Mouse (Mus musculus): ENCODE results near the gene Ccdc114.
"Not testable (repeated sequence)": the region's sequence is repeated elsewhere in the genome, so short reads cannot be mapped to it uniquely, and the experiment has no call there.

Gene Ccdc114

DNA sequence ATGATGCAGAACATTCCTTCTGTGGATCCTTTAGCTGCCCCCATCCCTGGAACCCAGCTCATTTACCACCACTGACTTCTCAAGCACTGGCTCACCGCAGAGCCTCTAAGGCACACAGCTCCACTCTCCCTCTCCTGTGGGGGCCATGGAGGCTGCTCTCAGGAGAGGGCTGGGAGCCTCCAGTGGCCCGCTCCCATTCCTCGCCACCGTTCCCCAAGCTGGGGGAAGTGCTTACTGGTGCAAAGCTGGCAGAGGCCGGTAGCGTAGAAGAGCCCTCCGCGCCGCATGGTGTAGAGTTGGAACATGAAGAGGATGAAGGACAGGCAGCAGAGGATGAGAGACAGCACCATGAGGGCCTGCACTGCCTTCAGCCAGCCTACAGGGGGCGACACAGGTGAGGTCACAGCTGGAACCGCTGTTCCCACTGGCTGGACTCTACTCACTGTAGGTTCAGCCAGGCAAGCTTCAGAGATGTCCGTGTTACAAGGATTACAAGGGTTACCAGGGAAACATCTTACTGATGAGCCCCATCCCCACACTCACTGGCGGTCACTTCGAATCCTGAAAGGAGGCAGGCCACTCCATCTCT lies 4.7 kb upstream of the Ccdc114 start:
- DNase-seq = no peak

DNA sequence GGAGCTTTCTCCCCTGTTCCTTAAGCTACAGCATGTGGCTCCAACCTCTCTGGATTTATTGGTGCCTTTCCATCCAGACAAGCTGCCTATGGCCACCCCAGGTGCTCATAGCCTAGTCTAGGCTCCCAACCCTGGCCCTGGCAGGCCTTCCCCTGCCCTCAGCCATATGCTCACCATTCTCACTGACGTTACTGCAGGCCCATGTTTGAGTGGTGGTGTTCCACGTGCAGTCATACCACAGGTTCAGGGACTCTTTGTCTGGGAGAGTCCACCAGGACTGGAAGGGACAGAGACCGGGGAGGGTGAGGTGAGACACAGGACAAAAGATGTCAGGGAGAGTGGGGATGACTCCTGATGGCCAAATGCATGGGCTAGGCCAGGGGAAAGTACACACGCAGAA lies 4.1 kb upstream of the Ccdc114 start:
- no peak for DNase-seq

DNA sequence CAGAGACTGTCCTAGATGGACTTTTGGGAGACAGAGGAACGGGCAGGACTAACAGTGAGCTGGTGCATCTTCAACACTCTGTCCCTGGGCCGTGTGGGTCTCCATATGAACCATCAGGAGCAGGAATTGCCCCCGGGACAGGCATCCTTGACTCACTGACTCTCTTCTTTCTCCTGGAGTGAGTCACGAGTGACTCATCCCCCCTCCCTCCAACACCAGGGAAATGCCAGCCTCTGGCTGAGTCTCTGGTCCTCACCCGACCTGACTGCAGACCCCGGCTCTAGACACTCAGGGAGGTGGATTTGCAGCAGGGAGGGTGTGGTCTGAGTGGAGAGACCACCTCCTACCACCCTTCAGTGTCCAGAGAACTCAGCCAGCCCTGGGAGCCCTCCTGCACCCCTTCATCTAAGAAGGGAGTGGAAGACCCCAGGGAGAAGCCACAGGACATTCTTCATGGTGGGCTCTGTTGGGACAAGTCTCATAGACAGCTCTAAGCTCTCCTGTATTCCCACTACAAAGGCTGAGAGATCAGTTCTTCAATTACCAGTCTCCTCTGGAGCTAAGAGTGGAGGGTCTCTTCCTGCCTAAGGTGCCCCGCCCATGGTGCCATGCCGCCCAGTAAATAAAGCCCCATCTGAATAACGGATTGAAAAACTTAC lies 3.2 kb upstream of the Ccdc114 start:
- no peak for DNase-seq

DNA sequence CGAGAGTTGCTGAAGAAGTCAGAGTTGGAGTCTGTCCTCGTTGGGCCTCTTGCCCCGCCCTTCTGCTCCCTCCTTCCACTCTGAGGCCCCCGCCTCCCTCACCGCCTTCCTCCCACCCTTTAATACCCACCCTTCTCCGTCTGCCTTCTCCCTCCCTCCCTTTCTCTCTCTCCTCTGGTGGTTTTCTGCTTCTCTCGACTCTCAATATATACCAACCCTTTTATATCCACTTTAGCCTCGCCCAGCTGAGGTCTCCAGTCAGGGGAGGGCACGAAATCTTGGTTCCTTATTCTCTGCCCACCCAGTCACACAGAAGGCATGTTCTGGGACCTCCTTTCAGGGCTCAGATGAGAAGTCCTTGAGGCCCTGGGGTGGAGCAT lies 2.6 kb upstream of the Ccdc114 start, which contains the start of gene Emp3:
Gene Emp3 (minus strand): TSS at position 163 of the 380 bp plus-strand sequence.
- no peak for DNase-seq

DNA sequence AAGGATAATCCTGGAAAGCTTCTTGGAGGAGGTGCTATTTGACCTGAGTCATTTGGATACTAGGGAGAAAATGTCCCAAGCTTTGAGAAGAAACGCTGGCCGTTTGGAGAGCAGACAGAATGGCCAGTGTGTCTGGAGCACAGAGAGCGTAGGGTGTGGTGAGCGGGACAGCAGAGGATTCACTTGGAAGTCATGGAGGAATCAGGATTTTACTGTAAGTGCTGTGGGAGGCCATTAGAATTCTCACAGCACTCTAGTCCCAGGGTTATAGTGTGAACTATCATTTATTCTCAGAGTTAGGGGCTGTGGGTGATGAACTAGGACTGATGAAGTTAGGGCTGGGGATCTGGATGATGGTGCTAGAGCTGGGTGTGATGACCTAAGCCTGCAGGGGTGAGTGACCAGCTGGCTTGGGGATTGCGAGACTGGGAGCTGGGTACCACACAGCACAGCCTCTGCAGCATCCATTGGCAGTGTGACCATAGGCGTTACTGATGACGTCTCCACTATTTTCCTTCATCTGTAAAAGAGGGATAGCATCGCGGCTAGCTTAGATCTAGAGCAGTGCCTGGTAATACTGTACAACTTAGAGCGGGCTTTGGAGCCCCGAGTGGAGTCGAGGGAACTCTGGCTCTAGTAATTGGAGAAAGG lies 1.8 kb upstream of the Ccdc114 start:
- DNase-seq = no peak

DNA sequence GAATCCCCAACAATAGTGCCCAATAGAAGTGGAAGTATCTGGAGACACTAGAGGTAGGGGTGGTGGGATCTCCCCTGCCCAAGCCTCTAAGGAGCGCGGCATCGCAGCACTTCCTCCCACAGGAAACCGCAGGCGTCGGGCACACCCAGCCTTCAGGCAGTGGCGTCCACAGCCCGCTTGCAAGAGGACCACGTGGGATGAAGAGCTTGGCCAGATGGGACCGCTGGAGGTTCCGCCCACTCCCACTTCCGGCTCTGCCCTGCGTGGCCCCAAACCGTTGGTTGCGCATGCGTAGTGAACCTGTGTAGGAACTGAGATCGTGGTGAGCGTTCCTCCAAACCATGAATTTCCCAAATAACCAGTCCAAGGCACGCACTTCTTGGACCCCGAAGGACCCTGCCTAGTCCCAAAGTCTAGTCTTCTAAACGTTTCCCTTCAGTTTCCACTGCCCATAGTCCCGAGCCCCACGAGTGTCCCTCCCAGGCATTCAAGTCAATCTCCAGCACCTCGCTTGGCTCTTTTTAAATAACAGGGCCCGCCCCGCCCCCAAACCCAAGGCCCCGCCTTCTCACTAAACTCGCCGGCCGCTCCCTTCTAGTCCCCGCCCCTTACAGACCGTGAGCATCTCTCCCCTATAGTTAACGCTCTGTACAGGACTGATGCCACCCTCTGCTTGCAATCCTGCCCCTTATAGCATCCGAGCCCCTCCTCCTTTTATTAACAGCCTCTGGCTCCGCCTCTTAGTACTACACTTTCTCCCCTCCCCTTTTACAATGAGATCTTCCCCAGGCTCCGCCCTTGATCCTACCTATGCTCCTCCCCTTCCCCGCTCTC lies 727 bp upstream of the Ccdc114 start:
- peak; percentile 97 for DNase-seq

DNA sequence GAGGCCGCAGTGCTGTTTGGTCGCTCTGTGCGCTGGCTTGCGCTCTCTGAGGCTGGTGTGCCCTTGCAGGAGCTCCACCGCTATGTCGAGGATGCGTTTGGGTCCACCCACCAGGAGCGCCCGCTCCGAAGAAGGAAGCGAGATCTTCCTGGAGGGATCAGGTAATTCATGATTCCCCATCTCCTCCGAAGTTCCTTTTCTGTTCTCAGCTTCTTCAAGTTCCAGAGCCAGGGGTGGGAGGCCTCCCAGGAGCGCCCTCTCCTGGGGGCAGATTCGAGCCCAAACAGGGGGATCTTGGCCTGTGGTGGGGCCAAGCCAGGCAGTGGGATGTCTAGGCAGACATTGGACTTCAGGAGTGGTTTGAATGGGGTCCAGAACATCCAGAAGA lies 551 bp downstream of the Ccdc114 start:
- peak; percentile 45 for DNase-seq

DNA sequence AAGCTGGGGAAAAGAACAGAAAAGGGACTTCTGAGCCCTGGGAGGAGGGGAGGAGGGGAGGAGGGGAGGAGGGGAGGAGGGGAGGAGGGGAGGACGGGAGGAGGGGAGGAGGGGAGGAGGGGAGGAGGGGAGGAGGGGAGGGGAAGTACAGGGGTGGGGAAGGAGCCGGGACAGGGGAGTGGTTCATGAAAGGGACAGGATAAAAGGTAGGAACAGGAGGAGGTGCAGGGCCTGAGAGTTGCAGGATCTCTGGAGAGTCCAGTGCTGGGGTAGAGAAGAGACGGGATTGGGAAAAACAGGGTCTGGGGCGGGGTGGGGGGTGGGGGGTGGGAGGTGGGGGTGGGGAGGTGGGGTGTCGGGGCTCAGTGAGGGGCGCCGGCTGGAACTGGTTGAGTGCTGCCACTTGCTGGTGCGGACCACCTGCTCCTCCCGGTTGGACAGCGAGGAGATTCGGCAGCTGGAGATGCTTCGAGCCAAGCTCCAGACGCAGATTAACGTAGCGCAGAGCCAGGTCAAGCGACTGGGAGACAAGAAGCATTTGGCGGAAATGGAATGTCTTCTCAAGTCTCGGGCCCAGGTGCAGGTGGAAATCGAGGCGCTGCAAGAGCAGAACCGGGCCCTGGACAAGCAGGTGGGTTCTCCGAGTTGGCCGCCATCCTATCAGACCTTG lies 4.9 kb downstream of the Ccdc114 start:
- no peak for DNase-seq

DNA sequence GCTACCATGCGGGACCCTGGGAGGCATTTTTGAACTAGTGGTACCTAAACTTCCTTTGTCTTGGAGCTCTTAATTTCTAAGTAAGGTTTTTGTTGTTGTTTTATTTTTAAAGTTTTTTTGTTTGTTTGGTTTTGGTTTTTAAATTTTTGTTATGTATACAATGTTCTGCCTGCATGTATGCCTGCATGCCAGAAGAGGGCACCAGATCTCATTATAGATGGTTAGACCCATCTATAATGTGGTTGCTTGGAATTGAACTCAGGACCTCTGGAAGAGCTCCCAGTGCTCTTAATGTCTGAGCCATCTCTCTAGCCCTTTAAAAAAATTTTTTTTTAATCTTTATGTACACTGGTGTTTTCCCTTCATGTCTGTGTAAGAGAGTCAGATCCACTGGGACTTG lies 5.8 kb downstream of the Ccdc114 start:
- no peak for DNase-seq

DNA sequence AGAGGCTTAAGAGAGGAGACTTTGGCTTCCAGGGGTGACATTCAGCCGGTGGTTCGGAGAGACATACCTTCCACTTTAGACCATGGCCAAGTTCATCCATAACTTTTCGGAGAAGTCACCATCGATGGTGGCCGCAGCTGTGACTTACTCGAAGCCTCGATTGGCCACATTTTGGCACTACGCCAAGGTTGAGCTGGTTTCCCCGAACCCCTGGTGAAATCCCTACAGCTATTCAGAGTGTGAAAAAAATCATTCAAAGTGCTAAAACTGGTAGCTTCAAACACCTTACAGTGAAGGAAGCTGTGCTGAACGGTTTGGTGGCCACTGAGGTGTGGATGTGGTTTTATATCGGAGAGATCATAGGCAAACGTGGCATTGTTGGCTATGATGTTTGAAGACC lies 9.9 kb downstream of the Ccdc114 start:
- not testable (repeated sequence) for DNase-seq

DNA sequence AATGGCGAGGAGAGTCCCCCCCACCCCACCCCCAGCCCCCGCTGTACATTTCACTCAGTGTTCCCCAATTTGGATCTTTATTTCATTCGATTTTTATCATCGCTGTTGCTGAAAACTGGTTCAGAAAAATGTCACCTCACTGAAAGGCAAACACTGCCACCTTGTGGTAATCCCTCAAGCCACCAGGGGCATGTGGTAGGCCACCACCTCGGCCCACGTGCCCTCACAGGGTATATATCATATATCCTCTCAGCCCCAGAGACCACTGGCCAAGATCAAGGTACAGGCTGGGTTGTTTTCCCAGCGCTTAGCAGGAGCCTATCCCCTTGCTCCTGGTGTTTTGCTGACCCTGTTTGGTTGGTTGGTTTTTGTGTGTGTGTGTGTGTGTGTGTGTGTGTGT lies 11.2 kb downstream of the Ccdc114 start:
- peak; percentile 85 for DNase-seq

DNA sequence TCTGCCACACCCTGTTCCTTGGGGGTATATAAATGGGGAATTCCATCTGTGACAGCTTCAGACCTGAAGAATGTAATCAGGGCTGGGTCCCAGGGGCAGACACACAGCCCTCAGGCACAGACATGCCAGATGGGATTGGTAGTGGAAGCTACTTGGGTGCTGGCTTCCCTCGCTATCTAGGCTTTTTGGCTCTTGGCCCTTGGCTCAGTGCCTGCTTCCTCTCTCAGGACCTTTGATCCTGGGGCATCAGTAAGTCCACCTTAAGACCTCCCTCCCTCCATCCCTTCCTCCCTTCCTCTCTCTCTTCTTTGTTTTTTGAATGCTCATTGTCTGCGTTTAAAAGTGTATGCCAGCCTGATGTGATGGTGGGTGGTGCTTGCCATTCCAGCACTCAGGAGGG lies 16.0 kb downstream of the Ccdc114 start:
- DNase-seq = no peak

DNA sequence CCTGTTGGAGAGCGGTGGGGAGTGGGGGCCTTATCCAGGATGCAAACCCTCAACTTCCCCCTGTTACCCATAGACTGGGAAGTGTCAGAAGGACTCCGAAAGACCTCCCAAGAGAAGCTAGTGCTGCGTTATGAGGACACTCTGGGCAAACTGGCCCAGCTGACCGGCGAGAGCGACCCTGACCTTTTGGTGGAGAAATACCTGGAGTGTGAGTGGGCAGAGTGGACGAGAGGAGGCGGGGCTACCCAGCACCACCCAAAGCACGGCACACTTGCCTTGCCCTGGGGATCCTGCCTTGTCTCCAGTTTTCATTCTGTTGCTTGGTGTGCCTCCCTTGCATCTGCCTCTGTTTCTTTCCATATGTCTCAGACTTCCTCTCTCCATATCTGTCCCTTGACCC lies 18.1 kb downstream of the Ccdc114 start:
- DNase-seq = no peak

DNA sequence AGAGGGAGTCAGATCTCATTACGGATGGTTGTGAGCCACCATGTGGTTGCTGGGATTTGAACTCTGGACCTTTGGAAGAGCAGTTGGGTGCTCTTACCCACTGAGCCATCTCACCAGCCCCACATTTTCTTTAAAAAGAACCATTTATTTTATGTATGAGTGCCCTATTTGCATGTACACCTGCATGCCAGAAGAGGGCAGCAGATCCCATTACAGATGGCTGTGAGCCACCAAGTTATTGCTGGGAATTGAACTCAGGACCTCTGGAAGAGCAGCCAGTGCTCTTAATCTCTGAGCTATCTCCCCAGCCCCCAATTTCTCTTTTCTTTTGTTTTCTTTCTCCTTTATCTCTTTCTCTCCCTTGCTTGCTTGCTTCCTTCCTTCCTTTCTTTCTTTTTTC lies 19.4 kb downstream of the Ccdc114 start:
- DNase-seq = not testable (repeated sequence)

DNA sequence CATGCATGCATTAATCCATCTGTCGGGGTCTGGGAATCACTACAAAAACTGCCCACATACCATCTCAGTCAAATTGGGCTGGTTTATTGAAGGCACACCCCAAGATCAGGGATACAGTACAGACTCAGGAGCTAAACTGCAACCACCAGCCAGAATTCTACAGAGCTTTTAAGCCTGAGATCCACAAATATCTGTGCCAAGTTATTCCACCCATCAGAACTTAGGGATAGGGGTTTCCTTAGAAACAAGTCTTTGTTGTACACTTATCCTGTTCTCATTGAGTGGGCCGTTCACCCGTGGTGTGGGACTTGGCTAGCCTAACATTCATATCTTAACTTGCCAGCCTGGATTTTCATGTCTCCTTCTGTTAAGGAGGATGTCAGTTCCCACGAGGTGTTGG lies 25.2 kb downstream of the Ccdc114 start:
- no peak for DNase-seq

DNA sequence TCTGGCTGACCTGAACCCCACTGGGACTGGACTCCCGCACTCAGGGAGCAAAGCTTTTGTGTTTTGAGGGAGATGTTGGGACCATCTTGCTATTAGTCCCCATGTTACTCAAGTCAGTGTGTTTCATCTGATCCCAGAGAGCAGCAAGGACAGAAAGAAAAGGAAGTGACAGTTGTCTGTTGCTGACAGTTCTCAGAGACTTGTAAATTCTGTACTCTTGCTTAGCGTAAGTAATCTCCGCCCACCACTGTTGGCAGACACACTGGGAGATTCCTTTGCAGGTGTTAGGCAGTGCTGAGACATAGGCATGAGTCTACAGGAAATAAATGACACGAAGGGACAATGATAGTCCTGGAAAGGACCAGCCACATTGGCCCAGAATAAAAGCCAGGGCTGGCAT lies 32.7 kb downstream of the Ccdc114 start:
- no peak for DNase-seq

DNA sequence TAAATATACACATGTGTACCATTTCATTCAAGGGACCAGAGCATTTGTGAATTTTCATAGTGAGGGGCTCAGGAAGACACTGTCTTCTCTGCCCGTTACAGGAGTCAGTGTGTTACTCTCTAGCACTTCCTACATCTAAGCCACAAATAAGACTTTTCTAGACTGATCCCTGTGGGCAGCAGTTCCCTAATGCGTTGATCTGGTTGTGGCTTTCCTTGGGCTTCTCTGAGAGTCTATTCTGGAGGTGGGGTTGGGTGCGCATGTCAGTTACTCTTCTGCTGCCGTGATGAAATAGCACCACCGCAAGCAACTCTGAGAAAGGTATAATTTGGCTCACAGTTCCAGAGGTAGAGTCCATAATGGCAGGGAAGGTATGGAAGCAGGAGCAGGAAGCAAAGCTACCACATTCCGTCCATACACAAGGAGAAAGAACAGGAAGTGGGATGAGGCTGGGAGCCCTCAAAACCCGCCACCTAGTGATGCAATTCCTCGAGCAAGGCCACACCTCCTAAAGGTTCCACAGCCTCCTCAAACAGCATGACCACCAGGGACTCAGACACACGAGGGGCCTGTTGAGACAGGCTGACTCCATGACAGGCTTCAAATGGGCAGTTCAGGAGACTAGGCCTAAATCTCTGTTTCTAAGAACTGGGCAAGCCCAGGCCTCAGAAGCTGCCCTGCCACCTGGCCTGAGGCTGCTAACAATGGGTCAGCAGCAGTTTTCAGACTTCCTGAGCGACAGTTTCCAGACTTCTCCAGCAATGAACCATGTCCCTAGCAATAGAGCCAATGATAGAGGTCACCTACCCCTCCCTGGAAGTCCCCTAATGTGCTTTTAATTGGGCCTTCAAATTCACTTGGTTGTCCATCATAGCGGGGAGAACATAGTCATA lies 48.2 kb downstream of the Ccdc114 start:
- no peak for DNase-seq

DNA sequence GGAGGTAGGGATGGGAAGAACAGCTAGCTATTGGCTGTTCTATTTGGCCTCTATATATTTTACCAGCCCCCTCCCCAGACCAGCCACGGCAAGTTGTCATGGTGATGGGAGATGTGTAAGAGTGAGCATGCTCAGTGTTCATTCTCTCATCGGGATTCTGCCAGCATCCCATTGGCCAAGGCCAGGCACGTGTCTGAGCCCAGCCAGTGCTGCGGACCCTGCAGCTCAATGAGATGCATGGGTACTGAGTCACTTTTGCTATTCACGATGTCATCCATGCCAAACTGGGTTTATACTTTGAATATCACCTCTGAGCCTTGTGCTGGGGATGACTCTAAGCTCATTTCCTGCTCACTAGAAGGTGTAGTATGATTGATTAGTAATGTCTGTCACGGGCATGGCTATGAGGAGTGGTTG lies 49.4 kb downstream of the Ccdc114 start:
- no peak for DNase-seq

DNA sequence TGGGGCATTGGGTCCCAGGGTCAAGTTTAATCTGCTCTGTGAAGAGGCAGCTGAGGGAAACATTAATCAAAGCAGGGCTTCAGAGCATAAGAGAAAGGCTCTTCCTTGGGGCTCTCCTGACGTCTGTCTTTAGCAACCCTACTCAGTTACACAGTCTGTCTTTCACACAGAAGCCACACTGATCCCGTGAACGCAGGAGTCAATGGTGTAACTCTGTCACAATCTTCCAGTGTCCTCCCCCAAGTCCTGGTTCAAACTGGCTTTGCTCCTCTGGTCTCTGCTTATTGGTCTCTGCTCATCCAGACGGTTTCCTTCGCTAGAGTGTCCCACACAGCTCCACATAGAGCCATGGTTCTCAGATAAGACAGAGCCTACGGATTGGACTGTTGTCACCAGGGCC lies 50.2 kb downstream of the Ccdc114 start:
- DNase-seq = no peak

DNA sequence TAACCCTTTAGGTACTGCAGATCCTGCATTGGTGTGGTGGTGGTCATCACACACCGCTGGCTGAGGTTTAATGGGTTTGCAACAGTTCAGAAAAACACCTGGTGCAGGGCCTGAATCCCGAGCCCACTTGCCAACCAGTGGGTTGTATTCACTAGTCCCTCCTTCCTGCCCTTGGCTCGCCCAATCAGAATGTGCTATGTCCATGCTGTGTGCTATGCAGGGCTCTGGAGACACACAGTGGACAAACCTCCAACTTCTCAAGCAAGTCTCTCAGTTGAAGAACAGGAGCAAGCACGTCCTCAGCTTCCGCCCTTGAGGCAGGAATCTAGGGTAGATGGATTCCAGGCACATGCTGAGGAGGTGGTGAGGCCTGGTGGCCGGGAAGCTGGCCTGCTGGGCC lies 50.6 kb downstream of the Ccdc114 start:
- no peak for DNase-seq

DNA sequence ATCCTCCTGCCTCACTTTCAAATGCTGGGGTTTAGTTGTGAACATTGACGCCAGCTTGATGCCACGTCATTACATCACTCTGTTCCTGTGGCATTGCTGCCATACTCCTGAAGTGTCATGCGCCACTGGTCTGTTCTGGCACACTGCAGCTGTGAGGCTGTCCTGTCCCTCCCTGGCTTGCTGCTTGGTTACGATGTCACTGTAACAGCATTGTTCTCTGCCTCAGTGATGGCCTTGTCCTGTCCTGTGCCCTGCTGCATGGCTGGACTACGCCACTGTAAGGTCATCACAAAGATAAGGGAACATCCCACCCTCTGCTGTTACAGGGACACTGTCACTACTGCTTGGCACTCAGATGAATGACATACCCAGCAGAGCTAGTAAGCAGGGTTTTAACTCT lies 57.7 kb downstream of the Ccdc114 start:
- DNase-seq = no peak

DNA sequence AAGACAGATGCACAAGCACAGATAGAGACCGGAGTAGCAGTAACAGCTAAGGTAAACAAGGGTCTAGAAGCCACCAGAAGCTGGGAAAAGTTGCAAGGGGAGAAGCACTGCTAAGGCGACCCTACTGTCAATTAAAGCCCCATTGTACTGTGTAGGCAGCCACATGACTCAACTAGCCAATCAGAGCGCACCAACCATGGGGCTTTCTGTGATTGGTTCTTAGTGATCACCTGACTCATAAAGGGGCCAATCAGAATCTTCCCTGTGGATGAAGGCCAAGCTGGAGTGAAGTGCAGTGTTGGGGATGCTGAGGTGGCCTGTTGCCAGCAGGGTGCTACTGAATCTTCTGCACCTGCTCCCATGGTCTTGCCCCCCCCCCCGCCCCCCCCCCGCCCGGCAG lies 63.0 kb downstream of the Ccdc114 start:
- DNase-seq = no peak

Measured in embryo, embryonic 11 days (tissue).